Mouse (Mus musculus) kidney, postnatal 4 days (tissue): Measurements from ENCODE around the gene Tnnt1.

Source experiments
- DNase-seq, 2 experiments: peaks; one replicate each; pipeline ENCODE4 v3.0.0; 2021; ENCODE audit warnings: mixed read lengths in 2 of 2

Gene Tnnt1

GRCm38 (mm10) chr7:4521231-4522003 is 5.2 kb upstream of the Tnnt1 start:
- peak in 1 of 2 experiments; percentile 28 for DNase-seq

DNA sequence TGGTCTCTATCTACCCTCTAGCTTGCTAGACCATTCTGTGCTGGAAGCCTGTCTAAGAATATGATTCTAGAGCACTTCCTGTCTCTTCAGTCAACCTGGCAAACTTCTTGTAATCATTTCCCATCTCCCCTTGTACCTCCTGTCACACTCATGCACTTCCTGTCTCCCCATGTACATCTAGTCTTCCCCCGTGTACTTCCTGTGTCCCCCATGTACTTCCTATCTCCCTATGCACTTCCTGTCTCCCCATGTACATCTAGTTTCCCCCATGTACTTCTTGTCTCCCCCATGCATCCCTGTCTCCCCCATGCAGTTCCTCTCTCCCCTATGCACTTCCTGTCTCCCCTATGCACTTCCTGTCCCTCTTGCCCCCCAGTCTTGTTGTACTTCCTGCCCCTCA is 2.3 kb upstream of the Tnnt1 start:
- DNase-seq: no peak

- no peak for DNase-seq
These were observed 329 bp downstream of the Tnnt1 start for GRCm38 (mm10) chr7:4515853-4516252.

DNA sequence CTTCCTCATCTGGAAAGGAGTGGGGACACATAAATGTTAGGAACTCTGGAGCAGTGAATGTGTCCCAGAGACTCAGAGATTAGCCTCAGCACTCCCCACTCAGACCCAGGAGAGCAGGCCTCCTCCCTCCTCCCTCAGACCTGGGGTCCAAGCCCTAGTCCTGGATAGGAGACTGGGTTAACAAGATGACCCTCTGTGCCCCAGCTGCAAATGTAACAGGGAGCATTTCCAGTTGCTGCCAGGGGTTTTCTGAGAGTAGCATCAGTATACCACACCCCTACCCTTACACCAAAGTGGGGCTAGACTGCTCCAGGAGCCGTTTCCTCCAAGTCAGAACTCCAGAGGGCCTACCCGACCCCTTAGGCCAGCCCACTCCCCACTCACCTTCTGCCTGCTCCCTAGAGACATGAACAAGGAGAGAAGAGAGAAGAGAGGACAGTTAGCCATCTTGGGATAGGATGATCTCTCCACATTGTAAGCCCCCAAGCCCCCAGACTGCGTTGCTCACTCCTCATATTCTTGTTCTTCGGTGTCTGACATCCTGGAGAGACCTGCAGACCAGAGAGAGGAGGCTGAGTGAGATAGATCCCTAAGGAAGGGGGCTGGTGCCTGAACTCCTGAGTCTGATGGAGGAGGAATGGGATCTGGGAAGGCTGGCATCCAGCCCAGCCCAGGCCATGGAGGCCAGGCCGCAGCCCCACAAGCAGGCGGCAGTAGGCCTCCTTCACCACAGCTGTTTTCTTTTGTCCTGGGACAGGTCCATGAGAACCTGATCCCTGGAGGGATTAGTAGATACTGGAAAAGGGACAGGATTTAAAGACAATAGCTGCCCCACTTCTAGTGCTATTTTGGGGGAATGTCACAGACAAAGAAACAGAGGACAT is 2.1 kb downstream of the Tnnt1 start:
- DNase-seq: peak; percentile 71 to 78

DNA sequence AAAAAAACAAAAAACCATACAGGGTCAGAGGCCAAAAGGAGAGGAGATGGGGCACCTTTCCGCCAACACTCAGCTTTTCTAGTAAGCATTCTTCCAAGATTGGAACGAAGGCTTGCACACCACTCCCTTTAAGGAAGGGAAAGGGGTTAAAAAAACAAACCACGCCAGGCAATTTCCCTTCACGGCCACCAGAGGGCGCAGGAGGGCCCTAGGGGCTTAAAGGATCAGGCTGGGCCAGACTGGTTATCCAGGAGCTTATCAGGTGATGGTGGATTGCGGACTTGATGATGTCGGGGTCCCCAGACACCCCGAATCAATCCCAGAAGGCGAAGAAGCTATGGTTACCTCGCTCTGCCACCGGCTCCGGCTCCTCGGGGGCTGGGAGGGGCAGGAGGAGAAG is 2.9 kb downstream of the Tnnt1 start:
- DNase-seq: peak; percentile 49 to 58

GRCm38 (mm10) chr7:4511489-4512224 is 4.5 kb downstream of the Tnnt1 start:
- DNase-seq: no peak

GRCm38 (mm10) chr7:4509863-4510608 is 6.1 kb downstream of the Tnnt1 start:
- DNase-seq: peak; percentile 83 to 88

GRCm38 (mm10) chr7:4508739-4509116 is 7.5 kb downstream of the Tnnt1 start:
- no peak for DNase-seq

- DNase-seq: no peak
These were observed 8.0 kb downstream of the Tnnt1 start for GRCm38 (mm10) chr7:4508062-4508738.

DNA sequence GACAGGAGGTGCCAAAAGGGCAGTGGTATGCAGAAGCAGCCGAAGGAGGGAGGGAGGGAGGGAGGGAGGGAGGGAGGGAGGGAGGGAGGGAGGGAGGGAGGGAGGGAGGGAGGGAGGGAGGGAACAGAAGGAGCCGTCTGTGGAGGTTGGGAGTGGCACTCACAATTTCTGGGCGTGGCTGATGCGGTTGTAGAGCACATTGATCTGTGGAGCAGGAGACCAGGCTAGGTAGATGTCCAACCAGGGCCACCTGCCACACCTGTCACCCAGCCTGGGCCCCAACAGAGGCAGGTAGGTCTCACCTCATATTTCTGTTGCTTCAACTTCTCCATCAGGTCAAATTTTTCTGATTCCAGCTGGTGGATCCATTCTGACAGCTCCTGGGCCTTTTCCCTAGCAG is 9.0 kb downstream of the Tnnt1 start:
- DNase-seq: no peak

- DNase-seq: no peak
These were observed 11.3 kb downstream of the Tnnt1 start for GRCm38 (mm10) chr7:4504646-4505435.

GRCm38 (mm10) chr7:4503858-4504257 is 12.3 kb downstream of the Tnnt1 start:
- DNase-seq: no peak

DNA sequence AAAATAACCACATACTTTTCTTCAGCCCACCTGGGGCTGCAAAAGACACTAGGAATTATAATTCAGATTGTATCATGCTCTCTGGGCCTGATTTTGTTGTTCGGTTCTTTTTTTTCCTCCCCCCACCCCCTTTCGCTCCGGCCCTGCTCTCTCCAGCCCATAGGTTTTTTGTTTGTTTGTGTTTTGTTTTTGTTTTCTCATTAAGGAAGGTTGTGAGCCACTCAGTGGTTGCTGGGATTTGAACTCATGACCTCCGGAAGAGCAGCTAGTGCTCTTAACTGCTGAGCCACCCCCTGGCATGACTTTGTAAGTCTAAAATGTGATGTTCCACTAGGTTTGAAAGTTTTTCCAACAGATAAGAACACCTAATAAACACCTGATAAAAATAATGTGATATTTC is 13.1 kb downstream of the Tnnt1 start:
- DNase-seq: no peak

GRCm38 (mm10) chr7:4502421-4503090 is 13.6 kb downstream of the Tnnt1 start:
- DNase-seq: peak in 1 of 2 experiments; percentile 27

DNA sequence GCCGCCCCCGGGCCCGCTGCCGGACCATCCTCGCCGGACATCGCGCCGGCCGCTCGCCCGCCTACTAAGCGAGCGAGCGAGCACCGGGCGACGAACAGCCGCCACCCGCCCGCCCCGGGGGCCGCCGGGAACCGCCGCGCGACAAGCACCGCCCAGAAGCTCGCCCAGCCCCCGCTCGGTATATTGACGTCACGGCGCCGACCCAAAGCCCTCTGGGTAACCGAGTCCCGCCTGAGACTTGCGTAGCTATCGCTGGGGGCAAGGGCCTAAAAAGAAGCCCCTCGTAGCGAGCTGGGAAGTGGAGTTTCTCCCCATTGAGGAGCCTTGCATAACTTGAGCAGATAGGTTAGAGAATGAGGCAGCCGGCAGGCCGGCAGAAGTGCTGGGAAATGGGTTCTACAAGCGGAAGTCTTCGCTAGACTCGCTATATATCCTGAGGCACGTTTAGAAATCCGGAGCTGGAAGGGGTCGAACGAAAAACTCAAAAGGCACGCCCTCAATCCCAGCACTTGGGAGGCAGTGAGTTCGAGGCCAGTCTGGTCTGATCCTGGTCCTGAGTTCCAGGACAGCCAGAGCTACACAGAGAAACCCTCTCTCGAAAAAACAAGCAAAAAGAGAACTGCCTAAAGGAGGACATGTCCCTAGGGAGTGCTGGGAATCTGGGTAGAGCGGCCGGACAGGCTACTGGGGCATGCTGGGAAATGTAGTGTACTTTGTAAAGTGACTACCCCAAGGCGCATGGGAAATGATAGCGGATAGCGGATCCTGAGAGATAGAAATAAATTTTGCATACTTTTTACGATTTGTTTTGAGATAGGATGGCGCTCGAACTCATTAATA is 14.4 kb downstream of the Tnnt1 start, which contains the start of gene Ppp1r12c:
Ppp1r12c (minus strand) TSS at position 123 of the 840 bp plus-strand sequence.
- DNase-seq: peak; percentile 97

DNA sequence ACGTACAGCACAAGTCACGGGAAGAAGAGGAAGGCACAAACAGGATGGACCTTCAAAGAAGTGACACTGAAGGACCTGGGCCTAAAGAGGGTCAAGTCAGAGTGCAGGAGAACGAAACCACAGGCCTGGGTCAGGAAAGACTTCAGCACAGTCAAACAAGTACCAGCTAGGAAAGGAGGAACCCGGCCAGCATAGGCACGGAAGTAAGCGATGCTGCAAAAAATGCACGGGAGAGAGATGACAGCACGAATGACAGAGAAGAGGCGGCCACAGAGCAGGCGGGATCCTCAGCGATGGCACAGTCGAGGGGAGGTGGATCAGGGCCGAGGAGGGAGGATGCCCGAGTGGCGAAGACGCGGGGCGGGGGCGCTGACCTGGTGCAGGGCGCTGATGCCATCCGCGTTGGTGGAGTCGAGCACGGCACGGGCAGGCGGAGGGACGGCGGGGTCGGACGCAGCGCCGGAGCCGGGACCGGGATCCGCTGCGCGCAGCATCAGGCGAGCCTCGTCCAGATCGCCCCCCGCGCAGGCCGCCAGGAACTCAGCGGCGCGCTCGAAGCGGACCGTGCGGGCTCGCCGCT is 15.2 kb downstream of the Tnnt1 start:
- DNase-seq: peak; percentile 59 to 67

- DNase-seq: no peak
These were observed 17.1 kb downstream of the Tnnt1 start for GRCm38 (mm10) chr7:4499034-4499433.

DNA sequence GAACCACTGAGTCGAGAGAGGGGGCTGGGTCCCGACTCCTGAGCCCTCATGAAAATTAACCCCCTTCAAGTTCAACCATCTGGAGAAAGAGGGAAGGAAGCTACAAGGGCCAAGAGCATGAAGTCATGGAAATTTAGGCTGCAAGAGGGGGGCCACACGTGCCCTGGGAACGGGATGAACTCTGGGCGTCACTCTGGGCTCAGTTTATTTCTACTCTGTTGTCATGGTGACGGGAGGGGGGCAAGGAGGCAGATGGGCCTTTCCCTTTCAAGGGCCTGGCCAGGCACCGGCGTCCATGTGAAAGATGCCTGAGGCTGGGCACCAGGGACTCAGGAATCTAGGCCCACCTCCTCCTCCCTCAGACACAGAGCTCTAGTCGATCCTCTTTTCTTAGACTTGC is 17.9 kb downstream of the Tnnt1 start:
- DNase-seq: peak; percentile 57 to 74
